20 mouse cellular contexts compared by ENCODE assay signal in the genomic region with DNA sequence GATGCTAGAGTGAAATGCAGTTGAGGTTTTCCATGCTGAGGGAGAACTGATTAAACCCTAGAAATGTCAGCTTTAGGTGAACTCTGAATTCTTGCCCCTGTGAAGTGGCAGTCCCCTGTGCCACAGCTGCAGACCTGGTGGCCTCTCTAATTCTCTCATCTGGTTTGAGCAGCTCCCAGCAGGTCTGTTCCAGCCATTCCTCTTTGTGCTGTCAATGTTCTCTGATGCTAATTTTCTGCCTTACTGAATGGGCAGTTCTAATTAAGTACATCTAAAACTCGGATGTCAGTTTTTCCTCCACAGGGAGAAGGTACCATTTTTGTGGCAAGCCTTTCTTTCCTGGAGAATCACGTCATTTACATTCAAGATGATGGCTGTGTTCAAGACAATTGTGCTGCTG.
A peak's percentile ranks its signal among the peaks of the same experiment; 100 is the strongest.
DNase-seq lines count a peak whose midpoint lies in the region; ATAC-seq and TF ChIP-seq lines count a peak whose summit lies in the region.
"Had no signal": no experiment of that assay in that cellular context is flagged by ENCODE, and none has a peak within 500 bp of the region (broad histone marks: within the 10 kb centered on the region; RNA-seq: fewer than 3 reads in every experiment).

No protein-coding gene starts in this region.

- H3K36me3 ChIP-seq in forebrain, embryonic 12.5 days (replicated peaks) = no peaks in the 10 kb centered on the region
- H3K36me3 ChIP-seq in forebrain, embryonic 15.5 days = no peaks in the 10 kb centered on the region
- no peaks in the 10 kb centered on the region for H3K36me3 ChIP-seq in hindbrain, embryonic 13.5 days
- H3K36me3 ChIP-seq in midbrain, postnatal 0 days (ENCODE audit: insufficient read depth, low read length) = no peaks in the 10 kb centered on the region
- H3K36me3 ChIP-seq: embryonic facial prominence, embryonic 15.5 days; liver, embryonic 12.5 days had no signal

- H3K4me1 ChIP-seq in forebrain, embryonic 12.5 days = peaks cover 16% of the 10 kb centered on the region
- no peaks in the 10 kb centered on the region for H3K4me1 ChIP-seq in forebrain, embryonic 15.5 days
- peaks cover 14% of the 10 kb centered on the region for H3K4me1 ChIP-seq in hindbrain, embryonic 13.5 days (replicated peaks)
- H3K4me1 ChIP-seq in midbrain, postnatal 0 days (ENCODE audit: insufficient read depth, low read length) = no peaks in the 10 kb centered on the region
- H3K4me1 ChIP-seq: embryonic facial prominence, embryonic 15.5 days; liver, embryonic 12.5 days had no signal

- WGBS in forebrain, embryonic 12.5 days = 14% methylated on average over 2 of the region's 2 CpGs
- WGBS in forebrain, embryonic 15.5 days = 14% methylated on average over 2 of the region's 2 CpGs
- WGBS in hindbrain, embryonic 13.5 days = 16% methylated on average over 2 of the region's 2 CpGs
- 26% methylated on average over 2 of the region's 2 CpGs for WGBS in midbrain, postnatal 0 days

- peak; percentile 75 for ATAC-seq in forebrain, embryonic 12.5 days (ENCODE audit: low FRiP score)
- ATAC-seq in forebrain, embryonic 15.5 days (replicated peaks) = no peak
- ATAC-seq in hindbrain, embryonic 13.5 days (ENCODE audit: low FRiP score) = peak; percentile 76
- ATAC-seq in midbrain, postnatal 0 days (ENCODE audit: low FRiP score) = no peak; the same call in 1 of the 2 replicates
- ATAC-seq: liver, embryonic 12.5 days; Patski had no signal

- DNase-seq in ZHBTc4 (ENCODE audit: low read depth, low spot score) = peak; percentile 64
- peak; percentile 6 for DNase-seq in midbrain, postnatal 0 days (ENCODE audit: low spot score)
- DNase-seq in cerebellum, adult 18-20 months = no peak
- DNase-seq in urinary bladder, postnatal 25 days (ENCODE audit: low spot score) = no peak
- no peak for DNase-seq in gastrocnemius, postnatal 25 days
- DNase-seq: B cell, adult 2 months; cerebellum, postnatal 25 days; heart, adult 18-20 months; kidney, adult 11 months; lung, embryonic 14.5 days had no signal

- H3K27me3 ChIP-seq in forebrain, embryonic 12.5 days = no peaks in the 10 kb centered on the region
- H3K27me3 ChIP-seq in forebrain, embryonic 15.5 days = no peaks in the 10 kb centered on the region
- no peaks in the 10 kb centered on the region for H3K27me3 ChIP-seq in hindbrain, embryonic 13.5 days
- no peaks in the 10 kb centered on the region for H3K27me3 ChIP-seq in midbrain, postnatal 0 days (ENCODE audit: insufficient read depth, low read length)
- H3K27me3 ChIP-seq: embryonic facial prominence, embryonic 15.5 days; liver, embryonic 12.5 days; Patski had no signal

- no peaks in the 10 kb centered on the region for H3K9me3 ChIP-seq in forebrain, embryonic 12.5 days
- H3K9me3 ChIP-seq in forebrain, embryonic 15.5 days = no peaks in the 10 kb centered on the region
- H3K9me3 ChIP-seq in hindbrain, embryonic 13.5 days = no peaks in the 10 kb centered on the region
- no peaks in the 10 kb centered on the region for H3K9me3 ChIP-seq in midbrain, postnatal 0 days (ENCODE audit: low read length)
- H3K9me3 ChIP-seq: embryonic facial prominence, embryonic 15.5 days; liver, embryonic 12.5 days had no signal

- H3K4me2 ChIP-seq in forebrain, embryonic 12.5 days = no peak overlapping the region
- no peak overlapping the region for H3K4me2 ChIP-seq in forebrain, embryonic 15.5 days (replicated peaks)
- H3K4me2 ChIP-seq in hindbrain, embryonic 13.5 days = no peak overlapping the region
- H3K4me2 ChIP-seq in midbrain, postnatal 0 days (ENCODE audit: low read depth, low read length, poor library complexity, severe bottlenecking) = no peak overlapping the region
- H3K4me2 ChIP-seq: embryonic facial prominence, embryonic 15.5 days; liver, embryonic 12.5 days; lung, embryonic 14.5 days had no signal

- peak overlapping the region; percentile 42; the same call in 1 of the 2 replicates for H3K27ac ChIP-seq in forebrain, embryonic 12.5 days
- no peak overlapping the region for H3K27ac ChIP-seq in forebrain, embryonic 15.5 days (replicated peaks)
- H3K27ac ChIP-seq in hindbrain, embryonic 13.5 days = 0 out of 2 replicates have a peak overlapping the region, but pooled peaks have one; percentile 44
- no peak overlapping the region for H3K27ac ChIP-seq in midbrain, postnatal 0 days (ENCODE audit: low read depth, low read length)
- H3K27ac ChIP-seq: embryonic facial prominence, embryonic 15.5 days; kidney, postnatal 0 days; layer of hippocampus, adult 2 months; left cerebral cortex, adult 2 months; liver, embryonic 12.5 days; macrophage had no signal

- H3K4me3 ChIP-seq in forebrain, embryonic 12.5 days (replicated peaks) = no peak overlapping the region
- H3K4me3 ChIP-seq in forebrain, embryonic 15.5 days = no peak overlapping the region
- H3K4me3 ChIP-seq in hindbrain, embryonic 13.5 days = no peak overlapping the region
- H3K4me3 ChIP-seq in midbrain, postnatal 0 days (ENCODE audit: low read depth, low read length) = no peak overlapping the region
- H3K4me3 ChIP-seq: embryonic facial prominence, embryonic 15.5 days; layer of hippocampus, adult 2 months; left cerebral cortex, adult 2 months; liver, embryonic 12.5 days had no signal

- no peak for TF ChIP-seq CTCF in midbrain, postnatal 0 days (IDR thresholded peaks at IDR 0.05)

- H3K9ac ChIP-seq in forebrain, embryonic 12.5 days = no peak overlapping the region
- no peak overlapping the region for H3K9ac ChIP-seq in forebrain, embryonic 15.5 days (replicated peaks)
- no peak overlapping the region for H3K9ac ChIP-seq in hindbrain, embryonic 13.5 days
- H3K9ac ChIP-seq in midbrain, postnatal 0 days (replicated peaks; ENCODE audit: low read length, poor library complexity, severe bottlenecking) = no peak overlapping the region
- H3K9ac ChIP-seq: embryonic facial prominence, embryonic 15.5 days; liver, embryonic 12.5 days; lung, embryonic 14.5 days had no signal

Comparison
In these comparisons a context has a peak if more than half of its experiments do, and no peak if none do; other contexts are left out.
1. ATAC-seq: peak in forebrain, embryonic 12.5 days (single experiment) and hindbrain, embryonic 13.5 days (single experiment); none in forebrain, embryonic 15.5 days (single experiment) and midbrain, postnatal 0 days (single experiment).
2. H3K27ac ChIP-seq: peak in forebrain, embryonic 12.5 days (single experiment) and hindbrain, embryonic 13.5 days (single experiment); none in forebrain, embryonic 15.5 days (single experiment) and midbrain, postnatal 0 days (single experiment).
3. DNase-seq: peak in ZHBTc4 (single experiment) and midbrain, postnatal 0 days (single experiment); none in cerebellum, adult 18-20 months (0 of 2), urinary bladder, postnatal 25 days (single experiment) and gastrocnemius, postnatal 25 days (single experiment).